Mouse (Mus musculus) T-helper 2 cell (primary cell): ENCODE measurements around the gene Zfp418.
"Not testable (repeated sequence)": the region's sequence is repeated elsewhere in the genome, so short reads cannot be mapped to it uniquely, and the experiment has no call there.

Source experiments
- in situ Hi-C: fragments of 300-600 bp; cut with MboI, MseI; formaldehyde crosslinking; loops from one replicate; pipeline ENCODE4 v1.15.1; 2025; ENCODE audit warnings: high pct_unique_total_duplicates

The Zfp418 gene

GRCm38 (mm10) chr7:7171227-7172147 is at the start of gene Zfp418:
Gene Zfp418 (plus strand): TSS chr7:7171330.
- in situ Hi-C loops: no loop called here

- in situ Hi-C loops: no loop called here
Measured at GRCm38 (mm10) chr7:7121602-7121980, 49.5 kb upstream of the Zfp418 start.

GRCm38 (mm10) chr7:7130491-7131124 is 40.5 kb upstream of the Zfp418 start:
- in situ Hi-C loops: not testable (repeated sequence)

GRCm38 (mm10) chr7:7132751-7133150 is 38.4 kb upstream of the Zfp418 start:
- in situ Hi-C loops: no loop called here

- in situ Hi-C loops: no loop called here
Measured at GRCm38 (mm10) chr7:7136379-7136866, 34.7 kb upstream of the Zfp418 start, which contains the start of gene Zfp773. Gene Zfp773 (minus strand): TSS chr7:7136755.

- in situ Hi-C loops: no loop called here
Measured at GRCm38 (mm10) chr7:7144215-7144614, 26.9 kb upstream of the Zfp418 start.

GRCm38 (mm10) chr7:7145991-7146608 is 25.0 kb upstream of the Zfp418 start:
- in situ Hi-C loops: no loop called here

GRCm38 (mm10) chr7:7185897-7186296 is 14.8 kb downstream of the Zfp418 start:
- in situ Hi-C loops: no loop called here

- in situ Hi-C loops: no loop called here
Measured at GRCm38 (mm10) chr7:7187417-7188190, 16.5 kb downstream of the Zfp418 start.

- in situ Hi-C loops: no loop called here
Measured at GRCm38 (mm10) chr7:7188191-7188942, 17.2 kb downstream of the Zfp418 start.

GRCm38 (mm10) chr7:7209313-7210151 is 38.4 kb downstream of the Zfp418 start, which contains the start of gene Zfp772:
Gene Zfp772 (minus strand): TSS chr7:7209998.
- in situ Hi-C loops: not testable (repeated sequence)
